ENCODE assay signal across 21 mouse cellular contexts in genomic region chr16:45629497-45630105, GRCm38 (mm10). TPM values are rescaled to one million over a fixed set of nuclear protein-coding genes. Genes with fewer than 3 reads are reported as not detected.
A peak's percentile ranks its signal among the peaks of the same experiment; 100 is the strongest.
DNase-seq lines count a peak whose midpoint lies in the region; ATAC-seq and TF ChIP-seq lines count a peak whose summit lies in the region.
"Had no signal": no experiment of that assay in that cellular context is flagged by ENCODE, and none has a peak within 500 bp of the region (broad histone marks: within the 10 kb centered on the region; RNA-seq: fewer than 3 reads in every experiment).

No protein-coding gene starts in this region.

- no peak overlapping the region for H3K9ac ChIP-seq in lung, postnatal 0 days (replicated peaks; ENCODE audit: low read depth)
- H3K9ac ChIP-seq: forebrain, embryonic 15.5 days; heart, embryonic 15.5 days had no signal

- H3K4me2 ChIP-seq in lung, postnatal 0 days (replicated peaks; ENCODE audit: low read depth, low read length), result no peak overlapping the region
- H3K4me2 ChIP-seq: forebrain, embryonic 15.5 days; heart, embryonic 15.5 days had no signal

- peak; percentile 69 for DNase-seq in heart, embryonic 10.5 days (ENCODE audit: low spot score)
- DNase-seq in heart, adult 18-20 months, result no peak
- peak; percentile 37 for DNase-seq in lung, postnatal 0 days (ENCODE audit: low spot score)
- DNase-seq in lung, adult 2 months, result no peak
- DNase-seq in cerebellum, adult 9-11 months, result peak; percentile 30
- peak; percentile 38 for DNase-seq in lung, postnatal 36 days
- no peak for DNase-seq in frontal cortex, postnatal 25 days (ENCODE audit: low spot score in 2 of 2)

- no peak for TF ChIP-seq POLR2A in lung, adult 2 months (IDR thresholded peaks at IDR 0.05; ENCODE audit: borderline replicate concordance, extremely low read depth, low read depth, low read length)

- WGBS in heart, embryonic 10.5 days, result 67% methylated on average over 8 of the region's 8 CpGs
- whole genome bisulfite sequencing in lung, postnatal 0 days, result 45% methylated on average over 8 of the region's 8 CpGs
- 40% methylated on average over 8 of the region's 8 CpGs for WGBS in lung, adult 2 months

- no peak overlapping the region for H3K27ac ChIP-seq in heart, embryonic 10.5 days
- no peak overlapping the region for H3K27ac ChIP-seq in lung, postnatal 0 days (ENCODE audit: low read length)
- H3K27ac ChIP-seq: forebrain, embryonic 15.5 days; heart, embryonic 15.5 days; kidney, postnatal 0 days; layer of hippocampus, adult 2 months; macrophage had no signal

- no peak for TF ChIP-seq EP300 in lung, postnatal 0 days (IDR thresholded peaks at IDR 0.05)

- peak; percentile 40 for TF ChIP-seq CTCF in lung, postnatal 0 days (IDR thresholded peaks at IDR 0.05)
- no peak for TF ChIP-seq CTCF in lung, adult 2 months (IDR thresholded peaks at IDR 0.05; ENCODE audit: insufficient read depth, low read length)

- H3K9me3 ChIP-seq in heart, embryonic 10.5 days, result no peaks in the 10 kb centered on the region
- no peaks in the 10 kb centered on the region for H3K9me3 ChIP-seq in lung, postnatal 0 days (ENCODE audit: low read length)
- H3K9me3 ChIP-seq: forebrain, embryonic 15.5 days; heart, embryonic 15.5 days had no signal

- no peak overlapping the region for H3K4me3 ChIP-seq in heart, embryonic 10.5 days
- no peak overlapping the region for H3K4me3 ChIP-seq in lung, postnatal 0 days (ENCODE audit: low read depth, low read length)
- no peak overlapping the region for H3K4me3 ChIP-seq in lung, adult 2 months (replicated peaks; ENCODE audit: extremely low read depth, low read depth, low read length)
- H3K4me3 ChIP-seq: forebrain, embryonic 15.5 days; heart, embryonic 15.5 days; layer of hippocampus, adult 2 months had no signal

- H3K4me1 ChIP-seq in heart, embryonic 10.5 days, result peaks cover 7% of the 10 kb centered on the region; the same call in 1 of the 2 replicates
- no peaks in the 10 kb centered on the region for H3K4me1 ChIP-seq in lung, postnatal 0 days (ENCODE audit: insufficient read depth, low read depth, low read length)
- no peaks in the 10 kb centered on the region for H3K4me1 ChIP-seq in lung, adult 2 months (ENCODE audit: control insufficient read depth, insufficient read depth, low read length)
- H3K4me1 ChIP-seq: forebrain, embryonic 15.5 days had no signal

- no peaks in the 10 kb centered on the region for H3K36me3 ChIP-seq in heart, embryonic 10.5 days
- no peaks in the 10 kb centered on the region for H3K36me3 ChIP-seq in lung, postnatal 0 days (ENCODE audit: insufficient read depth, low read length)
- H3K36me3 ChIP-seq: forebrain, embryonic 15.5 days; heart, embryonic 15.5 days had no signal

- H3K27me3 ChIP-seq in heart, embryonic 10.5 days (ENCODE audit: insufficient read depth, poor library complexity, severe bottlenecking), result no peaks in the 10 kb centered on the region
- H3K27me3 ChIP-seq in lung, postnatal 0 days (replicated peaks; ENCODE audit: insufficient read depth, low read length), result no peaks in the 10 kb centered on the region
- H3K27me3 ChIP-seq: forebrain, embryonic 15.5 days; heart, embryonic 15.5 days; Patski had no signal

- ATAC-seq in lung, postnatal 0 days, result peak; percentile 48

RNA-seq across cellular contexts. Expression of gene Gcsam, which starts 19.4 kb away (rescaled TPM):
- polyA plus RNA-seq in heart, embryonic 10.5 days (2016; fragmentation: Nextera tagmentation; extraction: Ambion mirVana), result 0.28 TPM in 1 of 2 replicates, not detected in the other
- total RNA-seq in heart, adult 18-20 months (2021), result under 1 TPM; 0.10 to 0.18 TPM
- polyA plus RNA-seq in lung, postnatal 0 days (2015; fragmentation: Nextera tagmentation; extraction: Ambion mirVana), result 0.10 and 0.26 TPM in 2 replicates
- polyA plus RNA-seq in lung, adult 2 months (2012; rRNA removed), result 0.30 and 0.41 TPM in 2 replicates
- total RNA-seq: adrenal gland, postnatal 14 days; layer of hippocampus, adult 2 months; left cerebral cortex, postnatal 4 days; monocyte, adult 5-6 weeks had no signal
- polyA plus RNA-seq: forebrain, embryonic 15.5 days; hindbrain, embryonic 16.5 days; neural tube, embryonic 14.5 days; Patski had no signal

RNA-seq across cellular contexts. Expression of gene BC016579, which starts 24.3 kb away (rescaled TPM):
- 0.15 and 0.29 TPM in 2 replicates for polyA plus RNA-seq in heart, embryonic 10.5 days (2016; fragmentation: Nextera tagmentation; extraction: Ambion mirVana)
- not detected for total RNA-seq in heart, adult 18-20 months (2021)
- polyA plus RNA-seq in lung, postnatal 0 days (2015; fragmentation: Nextera tagmentation; extraction: Ambion mirVana), result 0.30 and 0.31 TPM in 2 replicates
- polyA plus RNA-seq in lung, adult 2 months (2012; rRNA removed), result 0.05 and 0.17 TPM in 2 replicates
- total RNA-seq: adrenal gland, postnatal 14 days; left cerebral cortex, postnatal 4 days; monocyte, adult 5-6 weeks had no signal
- polyA plus RNA-seq: activated CD4-positive, CD25-positive, alpha-beta regulatory T cell, adult 4 months; heart, embryonic 15.5 days; hindbrain, embryonic 16.5 days; liver, adult 2 months; macrophage; Patski; testis, adult 2 months had no signal

Comparison
In these comparisons a context has a peak if more than half of its experiments do, and no peak if none do; other contexts are left out.
1. DNase-seq: peak in heart, embryonic 10.5 days (single experiment), lung, postnatal 0 days (single experiment), cerebellum, adult 9-11 months (single experiment) and lung, postnatal 36 days (single experiment); none in heart, adult 18-20 months (0 of 2), lung, adult 2 months (single experiment) and frontal cortex, postnatal 25 days (0 of 2).